Mouse (Mus musculus) left cerebral cortex, adult 18-20 months (tissue): ENCODE results near the gene Casq1. TPM values are rescaled to one million over a fixed set of nuclear protein-coding genes. Genes with fewer than 3 reads are reported as not detected.
A peak's percentile ranks its signal among the peaks of the same experiment; 100 is the strongest.
"Not testable (repeated sequence)": the region's sequence is repeated elsewhere in the genome, so short reads cannot be mapped to it uniquely, and the experiment has no call there.

Source experiments
- DNase-seq, 2 experiments: peaks; one replicate each; pipeline ENCODE4 v3.0.0; 2021 to 2022; ENCODE audit warnings: low spot score in 2 of 2, mixed read lengths in 1 of 2
- long read RNA-seq, 2 experiments: library from polyadenylated mRNA; stranded (forward); transcript quantifications; one replicate each; pipeline ENCODE4 v2.0.0; 2021
- total RNA-seq, 2 experiments: library from RNA; stranded (reverse); gene quantifications; 2 replicates each; pipeline ENCODE4 v1.2.3; 2021

Casq1 gene
- total RNA-seq: under 1 TPM in 1 of 2 experiments, not detected in 1; 0.63 TPM
- long read RNA-seq, experiment 1, partial matches to known transcripts: 0 of 2 reads
- long read RNA-seq, experiment 1, other reads (novel, unspliced or antisense): 1 of 2 reads
- long read RNA-seq, experiment 2: 0 reads

DNA sequence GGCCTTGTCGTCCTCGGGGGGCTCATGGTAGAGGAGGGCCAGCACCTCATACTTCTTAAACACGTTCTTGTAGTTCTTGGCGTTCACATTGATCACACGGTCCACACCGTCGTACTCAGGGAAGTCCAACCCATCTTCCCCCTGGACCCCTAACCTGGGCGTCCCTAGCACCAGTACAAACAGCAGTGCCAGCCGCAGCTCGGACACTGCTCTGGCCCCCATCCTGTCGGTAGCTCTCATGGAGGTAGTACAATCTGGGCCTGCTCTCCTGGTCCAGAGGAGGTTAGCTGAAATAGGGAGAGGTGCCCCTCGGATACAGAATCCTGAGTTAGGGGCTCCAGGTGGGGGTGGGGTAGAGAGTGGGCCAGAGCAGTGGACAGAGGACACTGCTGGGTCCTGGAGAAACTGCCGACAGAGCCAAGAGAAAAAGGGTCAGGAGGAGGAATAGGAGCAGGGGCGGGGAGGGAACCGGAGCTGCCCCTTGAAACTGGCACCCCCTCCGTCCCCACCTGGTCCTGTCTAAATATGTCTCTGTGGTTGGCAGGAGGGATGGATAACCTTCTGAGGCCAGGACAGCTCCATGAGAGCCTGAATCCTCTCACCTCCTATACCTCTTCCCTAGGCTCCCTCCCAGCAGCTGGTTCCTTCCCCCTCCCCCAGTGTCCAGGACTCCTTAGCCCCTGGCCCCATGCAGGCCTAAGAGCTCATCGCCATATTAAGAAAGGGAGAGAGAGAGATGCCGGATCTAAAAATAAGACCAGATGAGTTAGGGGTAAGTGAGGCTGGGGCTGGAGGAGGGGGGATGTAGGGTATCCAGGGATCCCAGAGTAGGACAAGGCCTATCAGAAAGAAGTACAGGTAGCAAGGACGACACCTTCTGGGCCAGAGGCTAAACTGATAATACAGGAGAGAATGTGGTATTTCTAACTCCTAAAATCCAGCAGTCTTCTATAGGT is at the start of gene Casq1:
Casq1 (minus strand) TSS at position 418 of the 956 bp plus-strand sequence.
- DNase-seq: no peak

DNA sequence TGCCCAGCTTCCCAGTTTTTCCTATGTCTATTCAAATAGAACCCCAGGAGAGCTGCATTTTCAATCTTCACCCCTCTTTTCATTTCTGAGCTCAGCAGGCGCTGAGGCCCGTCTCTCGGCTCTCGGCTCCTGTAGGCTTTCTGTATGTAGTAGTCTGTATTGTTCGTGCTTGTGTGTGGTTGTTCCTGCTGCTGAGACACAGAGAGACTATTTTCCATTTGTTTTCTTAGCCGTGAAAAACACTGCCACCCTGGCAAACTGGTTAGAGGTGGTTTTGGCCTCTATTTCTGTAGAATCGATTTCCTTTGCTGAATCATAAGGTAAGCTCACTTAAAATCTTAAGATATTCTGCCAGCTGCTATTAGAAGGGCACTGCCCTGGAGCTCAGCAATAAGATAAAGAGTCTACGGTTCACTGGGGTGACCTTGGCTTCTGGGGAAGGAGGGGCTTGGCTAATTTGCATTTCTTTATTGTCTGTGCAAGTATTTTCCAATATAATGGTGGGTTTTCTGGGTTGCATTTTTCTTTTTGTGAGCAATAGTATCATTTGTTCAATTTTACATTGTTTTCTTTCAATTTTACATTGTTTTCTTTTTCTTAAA is 41.9 kb upstream of the Casq1 start, which contains the start of gene Igsf8:
Igsf8 (plus strand) TSS at position 165 of the 602 bp plus-strand sequence.
- no peak for DNase-seq

DNA sequence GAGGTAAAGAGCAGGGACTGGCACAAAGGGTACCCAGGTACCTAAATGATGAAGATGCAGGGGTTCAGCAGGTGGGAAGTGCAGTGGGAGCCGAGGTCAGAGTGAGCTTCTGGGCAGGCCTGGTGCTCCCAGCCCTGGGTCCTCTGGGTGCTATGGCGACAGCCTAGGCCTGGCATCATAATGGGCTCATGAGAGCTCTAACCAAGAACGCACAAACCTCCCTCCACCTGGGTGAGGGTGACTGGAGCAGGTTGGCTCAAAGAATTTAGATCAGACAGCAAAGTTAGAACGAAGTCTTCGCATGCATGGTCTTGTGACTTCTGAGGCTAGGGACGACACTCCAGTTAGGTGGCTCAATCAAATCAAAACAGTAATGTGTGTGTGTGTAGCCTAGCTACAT is 38.6 kb upstream of the Casq1 start, which contains the start of gene Atp1a4:
Atp1a4 (minus strand) TSS at position 101 of the 400 bp plus-strand sequence.
- no peak for DNase-seq

DNA sequence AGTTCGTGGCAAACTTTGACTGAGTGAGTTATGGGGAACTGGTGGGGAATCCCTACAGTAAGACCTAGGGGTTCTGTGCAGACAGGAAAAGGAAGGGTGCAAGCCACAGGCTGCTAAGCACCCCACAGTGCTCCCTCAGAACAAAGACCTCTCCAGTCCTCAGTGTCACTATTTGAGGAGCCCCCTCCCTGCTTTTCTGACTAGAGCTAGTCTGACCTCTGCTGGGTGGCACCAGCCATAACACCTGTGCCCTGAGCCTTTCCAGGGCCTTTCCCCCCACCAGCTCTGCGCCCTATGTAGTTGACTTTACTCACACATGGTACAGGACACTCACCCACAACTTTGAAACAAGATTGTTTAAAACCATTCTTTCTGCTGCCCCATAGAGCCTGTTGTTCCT is 28.0 kb upstream of the Casq1 start:
- DNase-seq: no peak

DNA sequence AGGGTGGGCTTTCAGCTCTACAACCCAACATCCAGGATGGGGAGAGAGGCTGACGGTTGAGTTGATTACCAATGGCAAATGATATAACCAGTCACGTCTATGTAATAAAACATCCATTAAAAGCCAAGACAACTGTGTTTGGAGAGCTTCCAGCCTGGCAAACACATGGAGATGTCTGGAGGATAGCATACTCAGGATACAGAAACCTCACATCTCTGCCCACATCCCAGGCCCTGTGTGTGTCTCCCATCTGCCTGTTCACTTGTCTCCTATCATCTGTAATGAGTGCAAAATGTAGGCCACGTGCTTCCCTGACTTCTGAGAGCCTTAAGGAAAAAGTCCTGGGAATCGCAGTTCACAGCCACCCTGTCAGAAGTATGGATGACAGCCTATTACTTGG is 27.5 kb upstream of the Casq1 start:
- DNase-seq: no peak

DNA sequence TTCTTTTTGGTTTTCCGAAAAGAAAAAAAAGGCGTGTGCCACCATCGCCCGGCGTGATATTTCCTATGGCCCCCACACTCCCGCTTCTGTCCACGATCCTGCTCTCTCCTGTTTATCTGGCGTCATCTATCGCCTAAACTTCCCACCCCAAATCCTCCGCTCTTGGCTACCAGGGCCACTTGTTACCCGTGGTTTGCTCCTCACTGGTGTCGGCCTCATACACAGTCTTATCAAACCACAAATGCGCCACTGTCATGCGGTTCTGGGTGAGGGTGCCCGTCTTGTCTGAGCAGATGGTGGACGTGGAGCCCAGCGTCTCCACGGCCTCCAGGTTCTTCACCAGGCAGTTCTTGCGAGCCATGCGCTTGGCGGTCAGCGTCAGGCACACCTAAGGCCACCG is 25.0 kb upstream of the Casq1 start:
- not testable (repeated sequence) for DNase-seq

DNA sequence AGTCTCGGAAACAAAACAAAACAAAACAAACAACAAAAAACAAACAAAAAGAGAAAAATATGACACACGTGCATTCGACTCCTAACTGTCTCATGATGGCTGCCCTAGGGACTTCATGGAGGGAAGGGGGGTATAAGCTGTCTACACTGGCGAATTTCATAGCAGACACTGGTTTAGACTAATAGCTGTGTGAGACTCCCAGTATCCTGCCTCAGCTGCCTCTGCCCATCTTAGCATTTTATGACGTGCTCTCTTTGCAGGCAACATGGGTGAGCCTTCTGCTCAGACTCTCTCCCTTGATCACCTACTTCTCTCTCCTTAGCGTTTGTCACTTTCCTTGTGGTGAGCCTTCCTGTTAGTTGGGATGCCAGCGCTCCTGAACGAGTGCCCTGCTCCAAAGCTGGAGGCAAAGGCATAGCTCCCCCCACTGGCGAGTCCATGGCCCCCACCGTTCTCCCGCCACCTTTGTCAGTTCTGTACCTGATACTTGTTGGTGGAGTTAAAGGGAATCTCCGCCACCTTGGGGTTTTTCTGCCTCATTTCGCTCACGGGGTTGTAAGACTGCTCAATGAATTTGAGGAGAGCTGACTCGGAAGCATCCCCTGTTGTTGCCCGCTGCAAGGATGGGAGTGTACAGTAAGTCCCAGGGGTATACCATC is 24.0 kb upstream of the Casq1 start:
- peak in 1 of 2 experiments; percentile 6 for DNase-seq

DNA sequence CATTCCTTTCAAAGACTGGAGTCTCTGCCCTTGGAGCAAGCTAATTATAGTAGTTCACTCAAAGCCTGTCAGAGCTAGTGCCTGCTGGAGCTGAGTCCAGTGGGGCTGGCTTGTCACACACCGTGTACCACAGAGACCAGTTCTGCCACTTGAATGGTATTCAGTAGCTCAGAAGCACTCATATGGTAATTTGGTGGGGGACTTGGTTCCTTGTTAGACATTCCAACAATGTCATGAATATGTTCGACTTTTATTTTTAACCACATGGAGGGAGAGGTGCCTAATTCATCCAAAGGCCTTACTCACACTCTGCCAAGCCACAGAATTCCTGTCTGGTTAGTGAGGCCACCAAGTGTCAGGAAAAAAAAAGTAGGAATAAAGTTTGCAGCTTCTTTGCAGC is 22.7 kb upstream of the Casq1 start:
- DNase-seq: no peak

DNA sequence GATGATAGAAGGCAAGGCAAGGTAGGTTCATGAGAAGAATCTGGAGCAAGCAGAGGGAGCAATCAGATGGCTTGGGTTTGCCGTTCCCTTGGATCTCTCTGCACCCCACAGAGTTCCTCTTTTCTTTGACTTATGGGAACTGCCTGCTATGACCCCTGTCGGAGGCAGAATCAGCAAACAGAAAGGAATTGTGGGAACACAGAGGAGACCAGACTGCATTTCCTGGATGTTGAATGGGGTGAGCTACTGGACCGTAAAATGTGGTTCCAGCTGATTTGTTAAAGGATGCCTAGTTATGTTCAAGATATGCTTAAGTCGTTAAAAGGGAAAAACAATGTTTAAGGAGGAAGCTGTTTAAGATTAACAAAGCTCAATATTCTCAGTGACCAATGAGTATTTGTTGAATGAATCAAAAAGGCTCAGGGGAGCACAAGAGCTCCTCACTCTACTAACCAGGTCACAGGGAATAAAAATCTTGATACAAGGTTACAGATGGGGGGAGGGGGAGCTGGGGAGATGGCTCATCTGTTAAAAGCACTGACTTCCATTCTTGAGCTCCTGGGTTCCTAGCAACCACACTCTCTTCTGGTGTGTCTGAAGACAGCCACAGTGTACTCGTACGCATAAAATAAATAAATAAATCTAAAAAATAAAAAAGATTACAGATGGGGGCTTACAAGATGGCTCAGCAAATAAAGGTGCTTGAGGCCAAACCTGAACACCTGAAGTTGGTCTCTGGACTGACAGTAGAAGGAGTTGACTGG is 21.5 kb upstream of the Casq1 start:
- DNase-seq: no peak

DNA sequence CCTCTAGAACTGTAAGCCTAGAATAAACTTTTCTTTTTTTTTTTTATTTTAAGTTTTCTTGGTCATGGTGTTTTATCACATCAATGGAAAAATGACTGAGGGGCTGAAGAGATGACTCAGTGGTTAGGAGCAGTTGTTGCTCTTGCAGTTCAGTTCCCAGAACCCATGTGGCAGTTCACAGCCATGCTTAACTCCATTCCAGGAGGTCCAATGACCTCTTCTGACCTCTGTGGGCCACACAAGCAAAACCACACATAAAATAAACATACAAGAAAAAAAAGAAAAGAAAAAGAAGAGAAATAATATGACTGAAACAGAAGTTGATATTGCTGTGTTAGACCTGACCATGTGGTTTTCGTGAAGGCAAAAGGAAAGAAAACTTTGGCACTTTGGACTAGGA is 9.5 kb upstream of the Casq1 start:
- DNase-seq: no peak

DNA sequence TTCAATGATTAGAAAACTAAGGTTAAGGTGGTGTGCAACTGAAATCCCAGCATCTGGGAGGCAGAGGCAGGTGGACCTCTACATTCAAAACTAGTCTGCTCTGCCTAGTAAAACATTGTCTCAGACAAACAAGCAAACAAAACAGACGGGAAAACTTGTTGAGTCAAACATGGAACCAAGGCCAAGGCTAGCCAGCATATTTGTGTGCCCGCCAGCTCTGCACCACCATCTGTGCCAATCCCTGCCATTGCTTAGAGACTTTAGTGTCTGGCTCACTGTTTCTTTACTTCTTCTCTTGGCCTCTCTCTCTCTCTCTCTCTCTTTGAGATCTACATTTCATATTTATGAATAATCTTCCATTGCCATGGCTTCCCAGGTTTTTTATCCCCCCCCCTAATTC is 8.5 kb upstream of the Casq1 start:
- no peak for DNase-seq

DNA sequence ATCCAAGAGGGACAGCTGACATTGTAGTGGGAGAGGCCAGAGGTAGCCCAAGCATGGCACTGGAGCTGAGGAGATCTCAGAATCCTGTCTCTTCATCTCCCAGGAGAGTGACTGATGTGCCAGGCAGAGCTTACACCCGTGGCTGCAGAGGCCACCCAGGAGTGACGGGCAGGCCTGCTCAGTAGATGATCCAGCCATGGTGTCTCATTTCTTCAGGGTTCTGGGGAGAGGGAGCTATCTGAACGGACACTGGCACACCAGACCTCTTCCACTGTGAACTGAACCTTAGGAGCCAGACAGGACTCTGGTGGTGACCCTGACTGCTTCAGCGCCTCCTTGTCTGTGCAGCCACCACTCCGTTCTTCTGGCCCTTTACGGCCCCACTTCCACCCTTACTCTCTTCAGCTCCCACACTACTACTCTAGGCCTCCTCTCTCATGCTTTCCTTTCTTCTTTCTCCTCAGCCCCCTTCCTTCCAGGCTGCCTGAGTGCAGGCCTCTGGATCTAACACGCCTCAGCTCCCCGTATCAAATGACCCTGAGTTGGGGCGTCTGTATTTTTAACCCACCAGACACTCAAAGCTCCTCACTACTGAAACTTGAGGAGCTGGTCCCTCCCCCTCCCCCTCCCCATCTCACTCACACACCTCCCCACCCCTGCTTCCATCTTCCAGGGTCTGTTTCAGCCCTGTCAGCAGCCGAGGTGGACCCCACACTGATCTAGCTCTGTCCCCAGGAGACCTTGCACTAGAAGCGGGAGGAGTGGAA is 1.8 kb upstream of the Casq1 start:
- DNase-seq: no peak

DNA sequence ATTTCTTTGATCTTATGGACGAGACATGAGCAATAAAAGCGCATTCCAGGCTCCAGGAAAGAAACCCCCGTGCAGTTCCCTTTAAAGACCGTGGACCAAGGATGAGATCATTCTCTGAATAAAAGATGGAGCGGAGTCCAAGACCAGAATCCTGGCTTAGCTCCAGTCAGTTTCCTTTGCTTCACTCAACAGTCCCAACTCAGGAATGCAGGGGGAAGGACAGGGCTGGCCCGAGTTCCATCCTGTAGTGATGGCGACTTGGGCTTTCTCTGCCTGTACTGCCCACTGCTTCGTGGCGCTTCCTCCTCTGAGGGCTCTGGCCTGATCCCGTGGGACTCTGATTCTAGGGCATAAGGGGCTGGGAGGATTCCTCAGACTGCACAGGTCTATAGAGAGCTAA is 746 bp upstream of the Casq1 start:
- no peak for DNase-seq

DNA sequence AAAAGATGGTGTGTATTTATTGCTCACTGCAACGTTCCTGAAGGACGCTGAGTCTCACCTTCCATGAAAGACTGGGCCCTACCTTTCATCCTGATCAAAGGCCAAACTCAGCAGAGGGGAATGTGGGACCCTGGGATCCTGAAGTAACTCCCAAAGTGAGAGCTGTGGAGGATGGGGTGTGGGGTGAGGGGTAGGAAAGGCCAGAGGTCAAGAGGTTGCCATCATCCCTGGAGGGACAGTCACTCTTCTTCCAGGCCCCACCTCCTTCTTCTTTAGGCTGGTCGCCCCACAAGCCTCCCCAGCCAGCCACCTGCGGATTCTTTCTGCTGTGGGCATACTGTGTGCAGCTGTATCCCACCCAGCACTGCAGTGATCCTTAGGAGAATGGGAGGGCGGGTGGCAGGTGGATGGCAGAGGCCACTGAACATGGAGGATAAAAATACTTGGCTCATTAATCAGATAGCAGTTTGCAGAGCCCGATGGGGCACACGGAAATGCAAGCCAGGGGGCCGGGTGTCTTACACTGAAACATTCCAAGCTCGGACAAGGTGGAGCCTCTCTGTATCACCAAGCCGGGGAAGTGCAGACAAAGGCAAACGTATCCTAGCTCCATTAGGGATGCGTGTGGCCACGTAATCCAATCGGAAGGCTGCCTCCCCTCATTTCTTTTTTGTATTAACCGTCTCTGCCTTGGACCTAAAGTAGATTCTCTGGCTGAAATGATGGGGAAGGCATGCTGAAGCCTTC is 1.3 kb downstream of the Casq1 start:
- DNase-seq: no peak

DNA sequence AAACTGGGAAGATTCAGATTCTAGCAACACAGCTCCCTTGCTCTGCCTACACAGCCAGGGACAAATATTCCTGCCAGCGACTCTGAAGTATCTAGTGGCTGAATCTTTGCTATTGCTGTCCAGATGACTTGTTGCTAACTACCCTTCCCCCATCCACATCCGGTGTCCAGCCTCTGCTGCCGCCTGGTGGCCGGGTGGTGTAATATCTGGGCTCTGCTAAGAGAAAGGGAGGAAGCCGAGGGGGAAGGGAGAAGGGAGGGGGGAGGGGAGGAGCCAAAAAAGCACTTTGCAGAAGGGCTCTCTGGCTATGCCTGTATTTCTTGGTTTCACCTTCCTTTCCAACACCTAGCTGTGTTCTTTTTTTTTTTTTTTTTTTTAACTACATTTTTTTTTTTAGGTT is 2.5 kb downstream of the Casq1 start:
- peak; percentile 93 to 94 for DNase-seq

DNA sequence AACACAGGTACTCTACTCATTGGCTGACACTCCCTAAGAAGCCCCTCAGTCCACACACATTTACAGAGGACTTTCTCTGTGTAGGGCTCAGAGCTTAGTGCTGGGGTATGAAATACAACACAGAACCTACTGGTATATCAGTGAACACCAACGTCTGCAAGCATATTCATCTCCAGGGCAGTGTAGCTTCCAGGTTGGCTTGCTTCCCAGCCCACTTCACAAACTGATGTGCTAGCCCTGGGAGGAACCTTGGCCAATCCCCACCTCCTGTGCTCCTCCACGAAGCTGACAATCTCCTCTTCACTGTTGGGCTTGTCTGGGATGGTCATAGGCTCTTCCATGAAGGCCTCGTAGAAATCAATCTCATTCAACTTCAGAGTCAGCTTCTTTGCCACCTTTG is 4.9 kb downstream of the Casq1 start:
- no peak for DNase-seq

DNA sequence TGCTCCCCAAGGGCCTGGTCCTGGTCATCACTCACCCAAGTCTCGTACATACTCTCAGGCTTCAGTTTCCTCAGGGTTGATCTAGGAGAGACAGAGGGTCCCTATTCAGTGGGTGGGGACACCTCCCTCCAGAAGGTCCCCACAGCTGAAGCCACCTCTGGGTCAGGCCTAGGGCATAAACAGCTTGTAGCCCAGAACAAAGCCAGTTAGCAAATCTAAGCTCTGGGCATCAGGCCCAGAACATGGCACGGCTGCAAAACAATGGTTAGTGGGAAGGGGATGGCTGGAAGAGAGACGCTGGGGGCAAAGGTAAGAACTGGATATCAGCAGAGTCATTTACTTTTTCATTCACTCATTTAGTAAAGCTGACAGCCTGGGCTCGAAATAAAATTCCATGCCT is 5.9 kb downstream of the Casq1 start:
- DNase-seq: no peak

DNA sequence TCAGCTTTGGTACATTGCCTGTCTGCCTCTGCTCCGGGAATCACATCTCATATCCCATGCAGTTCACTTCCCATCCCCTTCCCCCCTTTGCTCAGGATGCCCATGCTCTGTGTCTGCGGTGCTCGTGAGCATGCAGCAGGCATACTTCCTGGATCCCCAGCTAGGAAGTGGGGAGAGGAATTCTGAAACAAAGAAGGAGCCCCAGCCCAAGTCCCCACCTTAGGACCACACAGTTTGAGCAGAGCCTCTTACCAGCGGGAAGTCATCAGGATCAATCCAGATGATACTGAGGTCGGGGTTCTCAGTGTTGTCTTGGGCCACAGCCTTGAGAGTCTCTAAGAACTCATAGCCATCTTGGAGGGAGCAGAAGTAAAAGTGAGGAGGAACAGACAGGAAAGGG is 6.9 kb downstream of the Casq1 start:
- DNase-seq: no peak

DNA sequence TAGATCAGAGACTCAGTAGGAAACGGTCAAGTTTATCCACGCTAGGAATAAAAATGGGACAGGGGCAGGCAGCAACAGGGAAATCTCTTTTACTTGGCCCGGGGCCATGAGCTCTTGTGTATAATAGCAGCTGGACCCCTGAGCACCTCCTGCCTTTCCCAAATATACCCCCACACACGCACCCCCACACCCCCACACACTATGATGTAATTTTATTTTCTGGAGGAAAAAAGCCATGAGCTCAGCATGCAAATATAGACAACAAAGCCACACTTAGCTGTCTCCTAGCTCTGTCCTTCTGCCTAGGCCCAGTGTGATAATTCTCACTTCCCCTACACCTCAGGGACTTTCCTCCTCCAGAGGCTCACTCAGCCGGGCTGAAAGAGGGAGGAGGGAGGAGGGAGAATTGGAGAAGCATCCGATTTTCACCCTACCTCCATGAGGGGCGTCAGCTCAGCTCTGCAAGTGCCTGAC is 12.5 kb downstream of the Casq1 start:
- peak; percentile 47 to 49 for DNase-seq
